Mouse (Mus musculus) thymus, adult 2 months (tissue): ENCODE results near the gene Rint1. TPM values are rescaled to one million over a fixed set of nuclear protein-coding genes. Genes with fewer than 3 reads are reported as not detected.
"Not testable (repeated sequence)": the region's sequence is repeated elsewhere in the genome, so short reads cannot be mapped to it uniquely, and the experiment has no call there.

Experiments
- DNase-seq: peaks from one replicate; pipeline ENCODE4 v3.0.0; 2021
- H3K27ac ChIP-seq: fragments of 200-500 bp; 2 replicates; pipeline ENCODE4 v1.5.1; 2012; ENCODE audit warnings: low read length, control low read depth; ENCODE audit not compliant: control insufficient read depth, insufficient read depth
- H3K27me3 ChIP-seq: fragments of 200-500 bp; 2 replicates; pipeline ENCODE4 v1.6.1; 2012; ENCODE audit warnings: mild to moderate bottlenecking, low read length, moderate library complexity, mixed read lengths; ENCODE audit not compliant: control insufficient read depth, insufficient read depth
- H3K36me3 ChIP-seq: fragments of 200-500 bp; 2 replicates; pipeline ENCODE4 v1.6.1; 2012; ENCODE audit warnings: mild to moderate bottlenecking, low read length, moderate library complexity; ENCODE audit not compliant: control insufficient read depth, insufficient read depth
- H3K4me1 ChIP-seq: fragments of 200-500 bp; replicated peaks from 2 replicates; pipeline ENCODE4 v1.6.1; 2012; ENCODE audit warnings: low read length; ENCODE audit not compliant: control insufficient read depth, insufficient read depth
- H3K4me3 ChIP-seq: fragments of 200-500 bp; 2 replicates; pipeline ENCODE4 v1.5.1; 2012; ENCODE audit warnings: mild to moderate bottlenecking, low read length, control low read depth, moderate library complexity; ENCODE audit not compliant: control insufficient read depth, insufficient read depth
- CTCF ChIP-seq: fragments of 200-500 bp; IDR thresholded peaks from 2 replicates; pipeline ENCODE4 v1.5.1; 2012; ENCODE audit warnings: mild to moderate bottlenecking, control low read depth, low read length, moderate library complexity, borderline replicate concordance; ENCODE audit not compliant: control insufficient read depth, poor library complexity, insufficient read depth; ENCODE audit errors: extremely low read depth
- POLR2A ChIP-seq: fragments of 200-500 bp; IDR thresholded peaks from 2 replicates; pipeline ENCODE4 v1.6.1; 2012; ENCODE audit warnings: mild to moderate bottlenecking, low read length, control low read depth, moderate library complexity; ENCODE audit not compliant: control insufficient read depth, poor library complexity, insufficient read depth; ENCODE audit errors: extremely low read depth
- WGBS: fragments of 180-500 bp; shearing (Covaris S2); methylation state at CpG from one replicate; pipeline ENCODE4 v1.1.7; 2018; 5-methylcytosine and 5-hydroxymethylcytosine counted together
- polyA plus RNA-seq: library from polyadenylated mRNA; depleted of rRNA; stranded (reverse); fragments of >200 nt; gene quantifications from 2 replicates; pipeline ENCODE4 v1.2.3, GENCODE M21; 2012

Rint1 gene
- polyA plus RNA-seq, 1 experiment, result 15.0 TPM

DNA sequence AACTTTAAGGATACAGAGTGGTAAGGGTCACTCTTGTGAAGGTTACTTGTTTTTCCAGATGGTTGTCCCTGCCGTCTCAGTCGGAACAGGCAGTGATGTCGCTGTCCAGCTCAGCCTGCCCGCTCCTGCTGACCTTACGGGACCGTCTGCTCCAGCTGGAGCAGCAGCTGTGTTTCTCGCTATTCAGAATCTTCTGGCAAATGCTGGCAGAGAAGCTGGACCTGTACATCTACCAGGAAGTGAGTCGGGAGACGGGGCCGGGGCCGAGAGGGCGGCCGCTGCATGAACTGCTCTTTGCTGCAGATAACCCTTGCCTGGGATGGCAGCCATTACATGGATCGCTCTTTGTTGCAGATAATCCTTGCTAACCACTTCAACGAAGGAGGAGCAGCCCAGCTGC lies 29.2 kb downstream of the Rint1 start:
- Histone ChIP-seq H3K36me3 (peaks cover 38% of the 10 kb centered on the region), H3K4me3 (no peak overlapping the region), H3K27me3 (no peaks in the 10 kb centered on the region), H3K27ac (no peak overlapping the region), H3K4me1 (no peaks in the 10 kb centered on the region)
- DNase-seq, result no peak
- no peak for TF ChIP-seq CTCF
- no peak for TF ChIP-seq POLR2A
- WGBS, result 98% methylated on average over 15 of the region's 15 CpGs

DNA sequence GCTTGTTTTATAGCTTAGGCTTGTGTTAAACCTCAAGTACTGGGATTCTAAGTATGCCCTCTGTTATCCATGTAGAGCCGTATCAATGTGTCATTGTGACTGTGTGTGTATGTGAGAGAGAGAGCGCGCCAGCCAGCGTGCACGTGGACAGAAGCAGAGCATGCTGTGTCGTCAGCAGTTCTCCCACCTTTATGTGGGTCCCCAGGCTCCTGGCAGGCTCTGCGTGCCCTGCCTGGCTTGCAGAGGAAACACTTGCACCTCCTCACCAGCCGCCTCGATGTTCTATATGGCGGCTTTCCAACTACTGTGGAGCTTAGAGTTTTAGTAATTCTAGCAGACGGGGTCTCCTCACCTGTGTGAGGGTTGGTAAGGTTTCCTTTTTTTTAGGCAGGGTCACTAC lies 34.8 kb downstream of the Rint1 start:
- TF ChIP-seq POLR2A, result no peak
- no peak for TF ChIP-seq CTCF
- H3K36me3 ChIP-seq, result peaks cover 13% of the 10 kb centered on the region
- H3K27me3 ChIP-seq, result no peaks in the 10 kb centered on the region
- no peaks in the 10 kb centered on the region for H3K4me1 ChIP-seq
- WGBS, result 84% methylated on average over 11 of the region's 11 CpGs
- DNase-seq, result no peak
- no peak overlapping the region for H3K4me3 ChIP-seq
- no peak overlapping the region for H3K27ac ChIP-seq

DNA sequence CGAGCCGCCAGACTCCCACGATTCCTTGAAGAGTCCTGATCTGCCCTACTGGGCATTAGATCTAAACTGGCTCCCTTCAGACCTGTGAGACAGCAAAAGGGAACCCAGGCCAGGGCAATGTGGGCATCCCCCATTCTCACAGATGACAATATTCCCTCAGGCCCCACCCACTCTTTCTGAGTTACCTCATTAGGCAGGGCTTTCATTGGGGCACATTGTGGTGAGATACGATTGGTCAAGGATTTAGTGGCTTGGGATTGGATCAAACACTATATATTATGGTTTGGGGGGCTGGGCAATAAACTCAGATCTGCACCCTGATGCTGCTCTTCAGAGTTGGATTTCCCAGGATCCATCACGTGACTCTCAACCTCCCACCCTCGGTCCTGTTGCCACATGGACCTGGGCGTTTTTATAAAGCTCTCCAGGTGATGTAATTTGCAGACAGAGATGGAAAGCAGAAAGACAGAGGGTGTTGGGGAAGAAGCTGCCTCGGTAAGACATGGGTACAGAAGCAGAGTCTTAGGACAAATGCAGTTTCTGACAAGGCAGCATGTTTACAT lies 36.7 kb downstream of the Rint1 start:
- Histone ChIP-seq H3K27ac (no peak overlapping the region), H3K27me3 (no peaks in the 10 kb centered on the region), H3K36me3 (peaks cover 6% of the 10 kb centered on the region; the same call in 1 of the 2 replicates), H3K4me1 (no peaks in the 10 kb centered on the region), H3K4me3 (no peak overlapping the region)
- no peak for DNase-seq
- TF ChIP-seq POLR2A (no peak), CTCF (no peak)
- 82% methylated on average over 8 of the region's 8 CpGs for WGBS

DNA sequence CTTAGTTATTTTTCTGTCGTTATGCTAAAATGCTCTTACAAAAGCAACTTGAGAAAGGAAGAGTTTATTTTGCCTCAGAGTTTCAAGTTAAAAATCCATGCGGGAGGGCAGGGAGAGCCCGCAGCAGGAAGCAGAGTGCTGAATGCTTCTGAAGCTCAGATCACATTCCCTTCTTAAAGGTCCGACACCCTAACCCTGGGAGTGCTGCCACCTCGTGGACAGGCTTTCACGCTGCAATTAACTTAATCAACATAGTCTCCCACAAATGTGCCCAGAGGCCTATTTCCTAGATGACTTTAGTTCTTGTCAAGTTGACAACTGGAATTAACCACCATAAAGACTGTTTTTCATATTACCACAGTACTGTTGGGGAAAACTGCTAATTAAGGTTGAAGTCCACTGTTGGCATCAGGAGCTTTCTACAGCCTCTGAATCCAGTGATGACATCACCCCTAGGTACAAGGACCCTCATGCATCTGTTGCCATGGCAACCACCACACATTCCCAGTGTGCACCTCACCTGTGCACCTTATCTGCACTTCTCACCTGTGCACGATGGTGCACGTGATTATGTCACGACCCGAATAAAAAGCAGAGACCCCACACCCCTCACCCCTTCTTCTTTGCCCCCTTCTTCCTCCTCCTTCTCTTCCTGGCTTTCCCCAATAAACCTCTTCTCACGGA lies 39.0 kb downstream of the Rint1 start:
- WGBS, result 43% methylated on average over 11 of the region's 11 CpGs
- peak; percentile 78 for DNase-seq
- Histone ChIP-seq H3K4me1 (0 out of 2 replicates have a peak, but pooled peaks cover 3% of the 10 kb centered on the region), H3K4me3 (no peak overlapping the region), H3K27me3 (no peaks in the 10 kb centered on the region), H3K36me3 (no peaks in the 10 kb centered on the region), H3K27ac (no peak overlapping the region)
- TF ChIP-seq POLR2A (no peak), CTCF (no peak; the same call in 1 of the 2 replicates)

DNA sequence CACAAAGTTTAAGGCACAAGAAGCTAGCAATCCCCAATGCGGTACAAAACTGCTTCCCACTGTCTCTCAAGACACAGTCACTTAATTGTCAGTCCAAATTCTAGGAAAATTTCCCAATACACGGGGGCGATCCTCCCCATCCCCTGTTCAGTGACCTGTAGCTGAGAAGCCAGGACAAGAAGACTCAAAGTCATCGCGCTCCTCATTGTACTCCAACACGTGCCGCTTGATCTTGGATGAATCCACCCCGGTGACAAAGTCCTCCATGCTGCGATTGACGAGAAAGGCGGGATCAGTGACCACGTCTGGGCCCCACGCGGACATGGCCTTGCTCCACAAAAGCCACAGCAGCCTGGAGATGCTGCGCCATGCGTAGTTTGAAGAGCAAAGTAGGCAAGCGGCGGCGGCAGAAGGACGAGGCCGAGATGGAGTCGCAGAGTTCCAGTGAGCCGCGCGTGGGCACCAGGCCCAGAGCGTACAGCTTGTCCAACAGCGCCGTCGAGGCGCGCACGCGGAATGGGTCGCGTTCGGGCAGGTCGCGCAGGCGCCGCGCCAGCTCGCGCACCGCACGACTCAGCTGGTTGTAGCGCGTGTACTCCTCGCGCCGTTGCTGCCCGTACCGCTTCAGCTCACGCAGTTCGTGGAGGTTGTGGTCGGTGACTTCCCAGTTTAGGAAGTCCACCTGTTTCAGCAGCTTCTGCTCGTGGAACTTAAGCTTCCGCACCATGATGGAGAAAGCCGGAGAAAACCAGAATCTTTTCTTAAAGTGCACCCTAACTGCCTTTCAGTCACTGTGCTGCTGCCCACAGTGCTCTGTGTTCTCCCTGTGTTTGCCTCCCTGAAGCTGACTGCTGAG lies 43.6 kb downstream of the Rint1 start:
- DNase-seq, result no peak
- Histone ChIP-seq H3K4me3 (no peak overlapping the region), H3K4me1 (0 out of 2 replicates have a peak, but pooled peaks cover 3% of the 10 kb centered on the region), H3K27me3 (no peaks in the 10 kb centered on the region), H3K36me3 (no peaks in the 10 kb centered on the region), H3K27ac (no peak overlapping the region)
- 46% methylated on average over 58 of the region's 58 CpGs for WGBS
- TF ChIP-seq CTCF (no peak), POLR2A (no peak)

DNA sequence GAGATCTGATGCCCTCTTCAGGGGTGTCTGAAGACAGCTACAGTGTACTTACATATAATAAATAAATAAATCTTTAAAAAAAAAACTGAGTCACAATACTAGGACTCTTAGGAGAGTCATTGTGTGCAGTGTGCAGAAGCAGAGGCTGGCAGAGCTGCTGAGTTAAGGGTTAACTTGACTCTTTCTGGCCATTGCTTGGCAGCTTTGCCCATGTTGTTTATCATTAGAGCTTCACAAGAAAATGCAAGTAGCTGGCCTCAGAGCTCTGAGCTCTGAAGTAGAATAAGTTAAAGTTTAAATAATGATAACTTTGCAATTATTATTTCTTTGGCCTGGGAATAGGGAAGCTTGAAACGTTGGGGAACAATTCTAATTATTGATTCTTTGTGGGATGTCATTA lies 48.2 kb downstream of the Rint1 start:
- H3K36me3 ChIP-seq, result peaks cover 11% of the 10 kb centered on the region
- H3K4me3 ChIP-seq, H3K27ac ChIP-seq, DNase-seq, H3K27me3 ChIP-seq, H3K4me1 ChIP-seq: not testable (repeated sequence)
- WGBS, result 80% methylated on average over 1 of the region's 1 CpGs
